Mouse (Mus musculus) liver, embryonic 16.5 days (tissue): ENCODE measurements around the gene Slfn2. TPM values are rescaled to one million over a fixed set of nuclear protein-coding genes. Genes with fewer than 3 reads are reported as not detected.
A peak's percentile ranks its signal among the peaks of the same experiment; 100 is the strongest.

Experiments
- ATAC-seq: fragments of 200-750 bp; cut with Nextera tagmentation; 2 replicates; pipeline ENCODE4 v1.8.0; 2017; ENCODE audit warnings: low read depth, mild to moderate bottlenecking, moderate number of reproducible peaks, moderate library complexity
- H3K27ac ChIP-seq: fragments of 300-500 bp; sonication (generic); 2 replicates; pipeline ENCODE4 v1.5.1; 2014; ENCODE audit warnings: mild to moderate bottlenecking, low read length
- H3K27me3 ChIP-seq: fragments of 300-500 bp; sonication (generic); 2 replicates; pipeline ENCODE4 v1.6.1; 2014; ENCODE audit warnings: low read depth, low read length, mixed read lengths; ENCODE audit not compliant: control insufficient read depth, insufficient read depth
- H3K36me3 ChIP-seq: fragments of 300-500 bp; sonication (generic); 2 replicates; pipeline ENCODE4 v1.6.1; 2014; ENCODE audit warnings: mild to moderate bottlenecking; ENCODE audit not compliant: control insufficient read depth, insufficient read depth
- H3K4me1 ChIP-seq: fragments of 300-500 bp; sonication (generic); 2 replicates; pipeline ENCODE4 v1.6.1; 2014; ENCODE audit warnings: low read depth, low read length, mixed read lengths; ENCODE audit not compliant: control insufficient read depth
- H3K4me2 ChIP-seq: fragments of 300-500 bp; sonication (generic); 2 replicates; pipeline ENCODE4 v1.6.1; 2014; ENCODE audit warnings: low read depth, low read length, mixed read lengths
- H3K4me3 ChIP-seq: fragments of 300-500 bp; sonication (generic); 2 replicates; pipeline ENCODE4 v1.5.1; 2014; ENCODE audit warnings: low read depth, mild to moderate bottlenecking, low read length
- H3K9ac ChIP-seq: fragments of 300-500 bp; sonication (generic); 2 replicates; pipeline ENCODE4 v1.6.1; 2014; ENCODE audit warnings: low read depth, low read length
- H3K9me3 ChIP-seq: fragments of 300-500 bp; sonication (generic); replicated peaks from 2 replicates; pipeline ENCODE4 v1.6.1; 2016; ENCODE audit warnings: low read length; ENCODE audit not compliant: control insufficient read depth
- WGBS: fragments of 180-500 bp; shearing (Covaris S2); extraction: QIAGEN DNeasy Blood & Tissue Kit; methylation state at CpG from one replicate; pipeline ENCODE4 v1.1.7; 2014; ENCODE audit not compliant: insufficient replicate concordance; 5-methylcytosine and 5-hydroxymethylcytosine counted together
- polyA plus RNA-seq: library from polyadenylated mRNA; unstranded; fragments of >200 nt; fragmentation: Nextera tagmentation; extraction: Ambion mirVana; gene quantifications from 2 replicates; pipeline ENCODE4 v1.2.1, GENCODE M21; 2015

Slfn2 gene
- polyA plus RNA-seq, 1 experiment from 2014 or later: 11.7 TPM

DNA sequence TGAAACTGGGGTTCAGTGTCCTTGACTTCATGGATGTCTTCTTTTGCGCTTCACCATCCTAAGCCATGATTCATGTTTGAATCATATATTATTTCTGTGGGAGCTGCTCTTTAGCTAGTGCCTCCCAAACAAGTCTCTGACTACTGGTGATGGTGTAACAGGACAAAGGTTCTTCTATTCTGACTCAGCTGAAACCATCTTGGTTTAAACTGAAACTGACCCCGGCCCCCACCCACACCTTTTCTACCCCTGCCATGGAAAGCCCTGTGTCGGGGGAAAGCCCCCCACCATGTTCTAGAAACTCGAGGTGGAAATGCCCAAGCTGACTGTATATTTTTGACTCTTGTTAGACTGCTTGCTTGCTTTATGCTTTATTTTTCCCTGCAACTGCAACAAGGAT, 21.0 kb upstream of the Slfn2 start:
- H3K27ac ChIP-seq: no peak overlapping the region
- WGBS: 52% methylated on average over 4 of the region's 4 CpGs
- no peak for ATAC-seq
- H3K9me3 ChIP-seq: no peaks in the 10 kb centered on the region
- no peak overlapping the region for H3K4me2 ChIP-seq
- H3K27me3 ChIP-seq: no peaks in the 10 kb centered on the region
- H3K36me3 ChIP-seq: no peaks in the 10 kb centered on the region
- H3K4me3 ChIP-seq: no peak overlapping the region
- no peak overlapping the region for H3K9ac ChIP-seq
- H3K4me1 ChIP-seq: no peaks in the 10 kb centered on the region

DNA sequence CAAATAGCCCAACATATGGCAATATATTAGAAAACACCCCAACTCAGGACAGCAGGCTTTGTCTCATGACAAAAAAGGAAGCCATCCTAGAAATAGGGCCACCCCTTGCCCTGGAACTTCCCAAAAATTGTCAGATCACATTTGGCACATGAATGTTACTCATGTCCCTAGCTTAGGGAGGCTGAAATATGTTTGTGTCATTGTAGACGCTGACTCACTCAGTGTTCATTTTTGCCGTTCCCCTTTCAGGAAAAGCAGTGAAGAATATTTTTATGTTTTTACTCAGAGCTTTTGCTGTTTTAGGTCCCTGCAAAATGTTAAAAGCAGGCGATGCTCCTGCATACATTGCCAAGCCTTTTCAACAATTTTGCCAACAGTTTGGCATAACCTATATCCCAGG, 19.3 kb upstream of the Slfn2 start:
- no peaks in the 10 kb centered on the region for H3K27me3 ChIP-seq
- no peaks in the 10 kb centered on the region for H3K9me3 ChIP-seq
- no peak overlapping the region for H3K27ac ChIP-seq
- WGBS: 46% methylated on average over 3 of the region's 3 CpGs
- H3K36me3 ChIP-seq: no peaks in the 10 kb centered on the region
- no peak overlapping the region for H3K4me2 ChIP-seq
- no peak overlapping the region for H3K4me3 ChIP-seq
- H3K4me1 ChIP-seq: no peaks in the 10 kb centered on the region
- no peak for ATAC-seq
- no peak overlapping the region for H3K9ac ChIP-seq

DNA sequence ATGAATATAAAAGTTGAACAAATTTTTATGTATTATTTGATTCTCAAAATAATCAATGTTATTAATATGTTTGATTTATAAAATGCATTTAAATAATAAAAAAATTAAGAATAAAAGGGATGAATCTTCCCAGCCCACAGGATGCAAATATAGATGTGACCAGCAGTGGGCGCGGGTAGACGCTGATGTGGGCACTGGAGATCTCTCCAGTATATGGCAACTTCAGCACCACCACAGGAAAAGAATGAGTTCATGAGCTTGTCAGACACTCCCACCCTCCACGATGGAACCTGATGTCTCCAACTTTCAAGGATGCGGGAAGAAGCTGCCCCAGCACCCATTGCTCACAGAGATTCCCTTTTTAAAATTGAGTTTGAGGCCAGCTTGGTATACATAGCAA, 7.0 kb upstream of the Slfn2 start:
- H3K4me3 ChIP-seq: no peak overlapping the region
- H3K9ac ChIP-seq: no peak overlapping the region
- no peaks in the 10 kb centered on the region for H3K36me3 ChIP-seq
- H3K9me3 ChIP-seq: no peaks in the 10 kb centered on the region
- H3K4me1 ChIP-seq: no peaks in the 10 kb centered on the region
- H3K4me2 ChIP-seq: no peak overlapping the region
- WGBS: 2% methylated on average over 5 of the region's 5 CpGs
- H3K27me3 ChIP-seq: no peaks in the 10 kb centered on the region
- H3K27ac ChIP-seq: no peak overlapping the region
- no peak for ATAC-seq

DNA sequence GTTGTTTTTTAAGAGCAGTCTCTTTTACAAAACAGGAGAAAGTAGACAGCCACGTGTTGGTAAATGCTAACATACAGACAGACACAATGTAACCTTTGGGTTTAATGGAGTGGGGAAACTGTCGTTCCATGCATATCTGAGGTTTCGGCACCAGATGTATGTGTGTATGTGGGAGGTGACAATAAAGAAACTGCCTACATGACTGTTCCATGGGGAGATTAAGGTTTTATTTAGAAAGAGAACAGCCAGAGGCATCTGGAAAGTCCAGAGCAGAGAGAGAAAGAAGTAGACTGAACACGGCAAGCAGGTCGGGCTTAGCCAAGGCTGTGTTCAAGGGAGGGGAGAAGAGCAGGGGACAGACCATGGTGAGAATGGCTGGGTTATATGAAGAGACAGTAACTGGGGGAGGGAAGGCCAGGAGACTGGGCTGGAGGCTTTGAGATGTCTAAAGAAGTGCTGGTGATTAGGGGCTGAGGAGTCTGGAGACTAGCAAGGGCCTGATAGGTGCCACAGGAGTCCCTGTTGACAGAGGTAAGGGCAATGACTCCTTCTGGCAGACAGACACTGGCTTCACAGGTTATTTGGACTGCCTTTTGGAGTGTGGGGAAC, 4.4 kb upstream of the Slfn2 start:
- no peak overlapping the region for H3K27ac ChIP-seq
- H3K36me3 ChIP-seq: no peaks in the 10 kb centered on the region
- no peak overlapping the region for H3K9ac ChIP-seq
- WGBS: 62% methylated on average over 5 of the region's 5 CpGs
- H3K4me3 ChIP-seq: no peak overlapping the region
- H3K4me2 ChIP-seq: no peak overlapping the region
- no peaks in the 10 kb centered on the region for H3K27me3 ChIP-seq
- ATAC-seq: no peak
- H3K4me1 ChIP-seq: no peaks in the 10 kb centered on the region
- H3K9me3 ChIP-seq: no peaks in the 10 kb centered on the region

DNA sequence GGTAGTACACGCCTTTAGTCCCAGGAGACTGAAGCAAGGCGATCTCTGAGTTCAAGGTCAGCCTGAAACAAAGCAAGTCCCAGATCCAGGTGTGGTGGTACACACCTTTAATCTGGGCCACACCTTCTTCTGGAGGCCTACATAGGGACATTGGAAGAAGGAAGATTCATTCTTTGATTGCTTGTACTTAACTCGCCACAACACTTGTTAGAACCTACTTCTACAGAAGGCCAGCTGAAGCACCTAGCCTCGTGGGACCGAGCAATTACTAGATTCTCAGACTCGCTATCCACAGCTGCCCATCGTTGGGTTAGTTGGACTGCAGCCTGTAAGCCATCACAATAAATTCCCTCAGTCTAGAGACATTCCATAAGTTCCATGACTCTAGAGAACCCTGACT, 3.1 kb upstream of the Slfn2 start:
- 59% methylated on average over 7 of the region's 7 CpGs for WGBS
- Histone ChIP-seq H3K4me2 (no peak overlapping the region), H3K9me3 (no peaks in the 10 kb centered on the region), H3K9ac (no peak overlapping the region), H3K27me3 (no peaks in the 10 kb centered on the region), H3K36me3 (no peaks in the 10 kb centered on the region), H3K4me1 (no peaks in the 10 kb centered on the region), H3K4me3 (no peak overlapping the region), H3K27ac (no peak overlapping the region)
- ATAC-seq: no peak

DNA sequence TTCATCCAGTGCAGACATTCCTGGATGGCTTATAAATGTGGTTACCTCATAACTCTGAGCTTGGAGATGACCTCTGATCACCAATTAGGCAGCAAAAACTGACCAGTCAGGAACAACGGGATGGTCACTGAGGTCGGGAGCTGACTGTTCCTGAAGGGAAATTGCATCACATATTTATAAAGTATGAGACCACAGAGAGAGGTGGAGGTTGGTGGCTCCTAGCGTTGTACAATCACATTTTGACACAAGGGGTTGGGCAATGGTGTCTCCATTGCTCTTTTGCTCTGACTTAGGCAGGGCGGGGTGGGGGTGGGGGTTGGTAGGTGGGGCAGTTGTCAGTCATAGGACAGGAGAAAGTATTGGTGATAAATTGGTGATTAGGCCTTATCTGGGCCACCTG, 1.8 kb upstream of the Slfn2 start:
- 38% methylated on average over 4 of the region's 4 CpGs for WGBS
- no peaks in the 10 kb centered on the region for H3K4me1 ChIP-seq
- peak; percentile 13; the same call in 1 of the 2 replicates for ATAC-seq
- H3K4me2 ChIP-seq: no peak overlapping the region
- no peak overlapping the region; the same call in 1 of the 2 replicates for H3K4me3 ChIP-seq
- H3K27me3 ChIP-seq: no peaks in the 10 kb centered on the region
- H3K36me3 ChIP-seq: no peaks in the 10 kb centered on the region
- peak overlapping the region; percentile 37; the same call in 1 of the 2 replicates for H3K27ac ChIP-seq
- H3K9ac ChIP-seq: no peak overlapping the region
- no peaks in the 10 kb centered on the region for H3K9me3 ChIP-seq

DNA sequence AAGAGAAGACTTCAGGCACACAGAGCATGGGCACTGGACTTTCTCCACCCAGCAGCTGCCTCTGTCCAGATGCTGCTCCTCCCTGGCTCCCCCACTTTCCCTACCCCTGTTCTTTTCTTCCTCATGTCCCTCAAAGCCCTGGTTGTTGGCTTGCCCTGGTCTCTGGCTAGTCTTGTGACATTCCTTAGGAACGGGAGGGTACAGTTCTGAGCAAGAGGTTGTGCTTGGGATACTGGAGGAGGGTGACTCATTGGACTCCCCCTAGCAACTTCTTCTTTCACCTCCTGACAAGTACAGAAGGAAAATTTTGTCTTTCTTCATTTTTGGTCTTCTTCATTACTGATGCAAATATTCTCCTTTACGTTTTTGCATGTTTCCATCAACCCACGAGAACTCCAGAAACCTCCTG, 967 bp upstream of the Slfn2 start:
- 31% methylated on average over 3 of the region's 3 CpGs for WGBS
- H3K27me3 ChIP-seq: no peaks in the 10 kb centered on the region
- peak overlapping the region; percentile 3; the same call in 1 of the 2 replicates for H3K4me3 ChIP-seq
- peak overlapping the region; percentile 37; the same call in 1 of the 2 replicates for H3K27ac ChIP-seq
- no peak for ATAC-seq
- no peak overlapping the region for H3K4me2 ChIP-seq
- no peak overlapping the region for H3K9ac ChIP-seq
- H3K36me3 ChIP-seq: no peaks in the 10 kb centered on the region
- H3K4me1 ChIP-seq: no peaks in the 10 kb centered on the region
- no peaks in the 10 kb centered on the region for H3K9me3 ChIP-seq

DNA sequence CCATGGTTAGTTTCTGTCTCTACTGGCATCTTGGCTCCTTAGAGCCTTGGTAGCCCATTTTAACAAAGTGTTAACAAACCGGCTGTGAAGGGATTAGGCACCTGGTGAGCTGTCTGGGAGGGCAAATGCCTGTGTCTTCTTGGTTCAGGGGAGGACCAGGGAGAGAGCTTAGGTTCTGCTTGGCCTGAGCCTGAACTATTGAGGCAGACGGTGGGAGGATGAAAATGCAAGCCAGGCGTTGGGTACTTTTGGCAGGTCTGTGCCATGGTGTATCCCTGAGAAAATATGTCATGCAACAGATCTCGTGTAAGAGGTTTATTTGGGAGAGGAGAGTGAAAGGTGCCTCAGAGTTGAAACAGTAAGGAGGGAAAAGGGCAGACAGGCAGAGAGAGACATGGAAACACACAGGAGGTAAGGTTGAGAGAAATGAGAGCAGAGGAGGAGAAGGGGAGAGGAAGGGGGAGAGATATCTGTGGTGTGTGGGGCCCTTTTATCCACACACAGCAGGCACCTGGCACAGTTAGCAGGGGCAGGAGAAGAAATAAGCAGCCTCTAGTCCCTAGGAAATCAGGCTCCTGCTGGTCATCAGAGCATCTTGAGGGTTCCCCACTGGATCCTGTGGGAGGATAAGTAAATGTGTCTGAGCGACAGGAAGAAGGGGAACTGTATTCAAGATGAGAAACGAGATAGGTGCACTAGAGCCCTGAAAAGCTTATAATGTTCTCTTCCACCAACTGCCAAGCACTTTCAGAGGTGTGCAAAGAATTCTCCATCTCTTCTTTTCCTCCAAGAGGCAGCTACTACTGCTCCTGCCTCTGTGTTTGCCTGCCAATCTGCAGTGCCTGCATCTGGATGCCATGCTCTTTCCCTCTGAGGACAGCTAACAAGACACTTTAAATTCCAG, 781 bp downstream of the Slfn2 start:
- Histone ChIP-seq H3K27ac (peak overlapping the region; percentile 50), H3K27me3 (no peaks in the 10 kb centered on the region), H3K4me3 (peak overlapping the region; percentile 48), H3K9me3 (no peaks in the 10 kb centered on the region), H3K9ac (peak overlapping the region; percentile 48; the same call in 1 of the 2 replicates), H3K4me1 (no peaks in the 10 kb centered on the region), H3K4me2 (0 out of 2 replicates have a peak overlapping the region, but pooled peaks have one; percentile 1), H3K36me3 (no peaks in the 10 kb centered on the region)
- ATAC-seq: no peak
- WGBS: 12% methylated on average over 6 of the region's 6 CpGs
